9 mouse cellular contexts compared by ENCODE assay signal in genomic region chrX:70330202-70330843, GRCm38 (mm10). TPM values are rescaled to one million over a fixed set of nuclear protein-coding genes. Genes with fewer than 3 reads are reported as not detected.
A peak's percentile ranks its signal among the peaks of the same experiment; 100 is the strongest.
DNase-seq lines count a peak whose midpoint lies in the region; ATAC-seq and TF ChIP-seq lines count a peak whose summit lies in the region.
"Had no signal": no experiment of that assay in that cellular context is flagged by ENCODE, and none has a peak within 500 bp of the region (broad histone marks: within the 10 kb centered on the region; RNA-seq: fewer than 3 reads in every experiment).

No protein-coding gene starts in this region.

- no peaks in the 10 kb centered on the region for H3K4me1 ChIP-seq in CH12.LX (ENCODE audit: control insufficient read depth in 1 of 2, insufficient read depth in 2 of 2)
- no peaks in the 10 kb centered on the region for H3K4me1 ChIP-seq in kidney, embryonic 16.5 days (ENCODE audit: insufficient read depth, low read length)
- no peaks in the 10 kb centered on the region for H3K4me1 ChIP-seq in liver, embryonic 14.5 days (replicated peaks; ENCODE audit: control insufficient read depth in 2 of 2, insufficient read depth in 2 of 2, low read length in 1 of 2)
- 0 out of 2 replicates have a peak, but pooled peaks cover 3% of the 10 kb centered on the region for H3K4me1 ChIP-seq in neural tube, embryonic 15.5 days
- H3K4me1 ChIP-seq: limb, embryonic 12.5 days had no signal

- DNase-seq in CH12.LX (ENCODE audit: extremely low read depth) (peak; percentile 54), adipocyte (ENCODE audit: low spot score) (peak; percentile 81)
- DNase-seq in gastrocnemius, postnatal 10 days = peak; percentile 39
- DNase-seq in liver, embryonic 14.5 days (ENCODE audit: low read depth in 3 of 3, low spot score in 3 of 3) = no peak
- DNase-seq in urinary bladder, postnatal 25 days (ENCODE audit: low spot score) = peak; percentile 27

- no peak overlapping the region for H3K9ac ChIP-seq in CH12.LX (ENCODE audit: insufficient read depth, low read depth)
- no peak overlapping the region for H3K9ac ChIP-seq in kidney, embryonic 16.5 days (replicated peaks; ENCODE audit: low read length)
- no peak overlapping the region for H3K9ac ChIP-seq in liver, embryonic 14.5 days (replicated peaks)
- no peak overlapping the region for H3K9ac ChIP-seq in neural tube, embryonic 15.5 days (replicated peaks)
- H3K9ac ChIP-seq: limb, embryonic 12.5 days had no signal

- 27% methylated on average over 6 of the region's 6 CpGs for WGBS in kidney, embryonic 16.5 days
- 24% methylated on average over 6 of the region's 6 CpGs for WGBS in liver, embryonic 14.5 days (ENCODE audit: insufficient replicate concordance)
- WGBS in neural tube, embryonic 15.5 days = 16% methylated on average over 6 of the region's 6 CpGs

- no peaks in the 10 kb centered on the region for H3K79me2 ChIP-seq in CH12.LX (replicated peaks; ENCODE audit: control insufficient read depth, extremely low read depth, insufficient read depth, poor library complexity, severe bottlenecking)

- dilution Hi-C loops in CH12.LX (cut with MboI; ENCODE audit: extremely low pct_ligation_motif_present, extremely low pct_unique_long_range_greater_than_20kb, low sequenced_read_pairs) = no loop called here

- peak in 1 of 2 experiments; percentile 69; a peak in 2 of 4 replicates for TF ChIP-seq CTCF in CH12.LX (conservative IDR thresholded peaks at IDR 0.05 in 1 of 2, IDR thresholded peaks at IDR 0.05 in 1 of 2; ENCODE audit: low read depth in 2 of 2, low read length in 2 of 2)
- TF ChIP-seq CTCF in liver, embryonic 14.5 days (IDR thresholded peaks at IDR 0.05; ENCODE audit: low read depth) = peak; percentile 62

- in situ Hi-C loops in CH12.LX (cut with MboI; ENCODE audit: low pct_ligation_motif_present, low pct_unique_long_range_greater_than_20kb, low sequenced_read_pairs) = no loop called here

- H3K4me3 ChIP-seq in CH12.LX (replicated peaks in 1 of 3; ENCODE audit: low read depth in 2 of 3, low read length in 2 of 3, poor library complexity in 1 of 3) = no peak overlapping the region
- no peak overlapping the region for H3K4me3 ChIP-seq in kidney, embryonic 16.5 days (ENCODE audit: low read length)
- no peak overlapping the region for H3K4me3 ChIP-seq in liver, embryonic 14.5 days (ENCODE audit: insufficient read depth in 1 of 2, low read depth in 2 of 2, low read length in 2 of 2)
- H3K4me3 ChIP-seq in neural tube, embryonic 15.5 days (replicated peaks) = no peak overlapping the region
- H3K4me3 ChIP-seq: limb, embryonic 12.5 days had no signal

- TF ChIP-seq RAD21 in CH12.LX (IDR thresholded peaks at IDR 0.05; ENCODE audit: low read depth, low read length) = peak; percentile 67

- ATAC-seq in common myeloid progenitor, adult 5-6 weeks (replicated peaks; ENCODE audit: low read depth, poor library complexity, severe bottlenecking) = peak; percentile 79
- ATAC-seq in kidney, embryonic 16.5 days (ENCODE audit: low FRiP score, low TSS enrichment) = peak; percentile 73; the same call in 1 of the 2 replicates
- no peak for ATAC-seq in liver, embryonic 14.5 days (ENCODE audit: insufficient read depth)
- ATAC-seq in neural tube, embryonic 15.5 days (ENCODE audit: low FRiP score) = peak; percentile 90

- TF ChIP-seq EP300 in CH12.LX (IDR thresholded peaks at IDR 0.05; ENCODE audit: low read length) = no peak
- no peak for TF ChIP-seq EP300 in liver, embryonic 14.5 days (IDR thresholded peaks at IDR 0.05; ENCODE audit: low read depth)

- no peaks in the 10 kb centered on the region for H3K27me3 ChIP-seq in CH12.LX (replicated peaks)
- peaks cover 4% of the 10 kb centered on the region; the same call in 1 of the 2 replicates for H3K27me3 ChIP-seq in kidney, embryonic 16.5 days (ENCODE audit: insufficient read depth, low read length)
- no peaks in the 10 kb centered on the region for H3K27me3 ChIP-seq in liver, embryonic 14.5 days (ENCODE audit: control insufficient read depth, insufficient read depth, low read length)
- H3K27me3 ChIP-seq in neural tube, embryonic 15.5 days (replicated peaks) = no peaks in the 10 kb centered on the region
- H3K27me3 ChIP-seq: limb, embryonic 12.5 days had no signal

- TF ChIP-seq POLR2A in CH12.LX (IDR thresholded peaks at IDR 0.05; ENCODE audit: low read depth, low read length) = no peak

- no peak overlapping the region for H3K27ac ChIP-seq in CH12.LX (ENCODE audit: insufficient read depth, low read depth)
- H3K27ac ChIP-seq in kidney, embryonic 16.5 days (ENCODE audit: low read length) = no peak overlapping the region
- no peak overlapping the region for H3K27ac ChIP-seq in liver, embryonic 14.5 days
- no peak overlapping the region for H3K27ac ChIP-seq in neural tube, embryonic 15.5 days (replicated peaks)
- H3K27ac ChIP-seq: limb, embryonic 12.5 days had no signal

- H3K9me3 ChIP-seq in CH12.LX (replicated peaks; ENCODE audit: low read length) = no peaks in the 10 kb centered on the region
- H3K9me3 ChIP-seq in kidney, embryonic 16.5 days (ENCODE audit: low read length) = no peaks in the 10 kb centered on the region
- no peaks in the 10 kb centered on the region for H3K9me3 ChIP-seq in liver, embryonic 14.5 days (ENCODE audit: control insufficient read depth, low read length)
- no peaks in the 10 kb centered on the region for H3K9me3 ChIP-seq in neural tube, embryonic 15.5 days (replicated peaks)
- H3K9me3 ChIP-seq: limb, embryonic 12.5 days had no signal

- H3K4me2 ChIP-seq in CH12.LX (ENCODE audit: insufficient read depth, low read depth, poor library complexity, severe bottlenecking) = no peak overlapping the region
- no peak overlapping the region for H3K4me2 ChIP-seq in kidney, embryonic 16.5 days (replicated peaks; ENCODE audit: low read depth, low read length)
- H3K4me2 ChIP-seq in liver, embryonic 14.5 days (ENCODE audit: low read depth) = no peak overlapping the region
- no peak overlapping the region for H3K4me2 ChIP-seq in neural tube, embryonic 15.5 days
- H3K4me2 ChIP-seq: limb, embryonic 12.5 days had no signal

- H3K36me3 ChIP-seq in CH12.LX (replicated peaks in 1 of 2; ENCODE audit: control insufficient read depth in 1 of 2, insufficient read depth in 1 of 2, low read length in 1 of 2) = no peaks in the 10 kb centered on the region
- no peaks in the 10 kb centered on the region for H3K36me3 ChIP-seq in kidney, embryonic 16.5 days (ENCODE audit: insufficient read depth, low read length)
- H3K36me3 ChIP-seq in liver, embryonic 14.5 days (replicated peaks; ENCODE audit: control insufficient read depth, insufficient read depth, low read depth) = no peaks in the 10 kb centered on the region
- H3K36me3 ChIP-seq in neural tube, embryonic 15.5 days = no peaks in the 10 kb centered on the region
- H3K36me3 ChIP-seq: limb, embryonic 12.5 days had no signal

TF ChIP-seq in CH12.LX, 34 proteins besides CTCF, POLR2A, EP300 and RAD21:
- TF ChIP-seq SMC3 (IDR thresholded peaks at IDR 0.05; ENCODE audit: low read depth, low read length) (peak; percentile 51), UBTF (IDR thresholded peaks at IDR 0.05; ENCODE audit: low read depth, low read length) (no peak), IRF4 (IDR thresholded peaks at IDR 0.05; ENCODE audit: low read depth, low read length) (no peak), ZKSCAN1 (IDR thresholded peaks at IDR 0.05; ENCODE audit: borderline replicate concordance, low read depth, low read length) (no peak), ZNF384 (IDR thresholded peaks at IDR 0.05; ENCODE audit: low read depth, low read length) (no peak), RCOR1 (conservative IDR thresholded peaks at IDR 0.05; ENCODE audit: low read depth, low read length) (no peak), TBP (conservative IDR thresholded peaks at IDR 0.05; ENCODE audit: low read depth, low read length) (no peak)

RNA-seq across cellular contexts. Expression of gene Ids, which starts 34.6 kb away (rescaled TPM):
- total RNA-seq in CH12.LX (2012; rRNA removed) (4.2 and 5.2 TPM in 2 replicates), CH12.LX (2014; rRNA removed) (5.1 and 5.3 TPM in 2 replicates)
- 10.6 and 12.2 TPM in 2 replicates for polyA plus RNA-seq in CH12.LX (2012; ENCODE audit: insufficient read length, low read depth)
- 7.5 and 9.9 TPM in 2 replicates for total RNA-seq in common myeloid progenitor, adult 5-6 weeks (2017)
- total RNA-seq in gastrocnemius, postnatal 10 days (2021) = 10 to 100 TPM; 15.6 to 16.4 TPM
- polyA plus RNA-seq in kidney, embryonic 16.5 days (2015; fragmentation: Nextera tagmentation; extraction: Ambion mirVana) = 2.5 and 2.6 TPM in 2 replicates
- polyA plus RNA-seq in liver, embryonic 14.5 days (2012; rRNA removed) = 1.5 and 1.6 TPM in 2 replicates
- polyA plus RNA-seq in liver, embryonic 14.5 days (2014; fragmentation: Nextera tagmentation; extraction: Ambion mirVana) = 0.40 and 0.66 TPM in 2 replicates
- 12.4 and 15.6 TPM in 2 replicates for polyA plus RNA-seq in neural tube, embryonic 15.5 days (2015; fragmentation: Nextera tagmentation; extraction: Ambion mirVana)

RNA-seq across cellular contexts. Expression of gene 1110012L19Rik, which starts 55.4 kb away (rescaled TPM):
- 14.3 and 16.1 TPM in 2 replicates for total RNA-seq in CH12.LX (2012; rRNA removed)
- total RNA-seq in CH12.LX (2014; rRNA removed) = 26.9 and 32.5 TPM in 2 replicates
- 15.6 and 19.4 TPM in 2 replicates for polyA plus RNA-seq in CH12.LX (2012; ENCODE audit: insufficient read length, low read depth)
- total RNA-seq in common myeloid progenitor, adult 5-6 weeks (2017) = 20.6 and 28.0 TPM in 2 replicates
- 10 to 100 TPM; 12.2 to 14.1 TPM for total RNA-seq in gastrocnemius, postnatal 10 days (2021)
- 36.1 and 39.1 TPM in 2 replicates for polyA plus RNA-seq in kidney, embryonic 16.5 days (2015; fragmentation: Nextera tagmentation; extraction: Ambion mirVana)
- polyA plus RNA-seq in liver, embryonic 14.5 days (2012; rRNA removed) = 4.3 and 6.3 TPM in 2 replicates
- polyA plus RNA-seq in liver, embryonic 14.5 days (2014; fragmentation: Nextera tagmentation; extraction: Ambion mirVana) = 8.7 and 9.4 TPM in 2 replicates
- 39.1 and 43.9 TPM in 2 replicates for polyA plus RNA-seq in neural tube, embryonic 15.5 days (2015; fragmentation: Nextera tagmentation; extraction: Ambion mirVana)

Comparison
In these comparisons a context has a peak if more than half of its experiments do, and no peak if none do; other contexts are left out.
1. DNase-seq: peak in CH12.LX (single experiment), adipocyte (single experiment), gastrocnemius, postnatal 10 days (single experiment) and urinary bladder, postnatal 25 days (single experiment); none in liver, embryonic 14.5 days (0 of 3).